Mouse (Mus musculus) embryonic facial prominence, embryonic 10.5 days (tissue): ENCODE measurements around the gene Acaca. TPM values are rescaled to one million over a fixed set of nuclear protein-coding genes. Genes with fewer than 3 reads are reported as not detected.

Experiments
- DNase-seq: peaks from one replicate; pipeline ENCODE4 v3.0.0-alpha.2; 2017; ENCODE audit warnings: low spot score
- H3K27ac ChIP-seq: fragments of 300-500 bp; sonication (generic); replicated peaks from 2 replicates; pipeline ENCODE4 v1.5.1; 2016; ENCODE audit warnings: mild to moderate bottlenecking
- H3K27me3 ChIP-seq: fragments of 300-500 bp; sonication (generic); replicated peaks from 2 replicates; pipeline ENCODE4 v1.6.1; 2016; ENCODE audit warnings: low read depth, mild to moderate bottlenecking; ENCODE audit not compliant: poor library complexity, severe bottlenecking
- H3K36me3 ChIP-seq: fragments of 300-500 bp; sonication (generic); replicated peaks from 2 replicates; pipeline ENCODE4 v1.6.1; 2016; ENCODE audit warnings: mild to moderate bottlenecking, moderate library complexity
- H3K4me1 ChIP-seq: fragments of 300-500 bp; sonication (generic); 2 replicates; pipeline ENCODE4 v1.6.1; 2016
- H3K4me3 ChIP-seq: fragments of 300-500 bp; sonication (generic); 2 replicates; pipeline ENCODE4 v1.5.1; 2016; ENCODE audit warnings: mild to moderate bottlenecking, moderate library complexity
- H3K9me3 ChIP-seq: fragments of 300-500 bp; sonication (generic); 2 replicates; pipeline ENCODE4 v1.6.1; 2016; ENCODE audit warnings: mild to moderate bottlenecking
- WGBS: fragments of 180-500 bp; shearing (Covaris S2); methylation state at CpG from one replicate; pipeline ENCODE4 v1.1.7; 2016; 5-methylcytosine and 5-hydroxymethylcytosine counted together
- polyA plus RNA-seq: library from polyadenylated mRNA; unstranded; fragments of >200 nt; fragmentation: Nextera tagmentation; extraction: Ambion mirVana; gene quantifications from 2 replicates; pipeline ENCODE4 v1.2.1, GENCODE M21; 2016

Acaca gene
- 21.7 and 26.2 TPM in 2 replicates for polyA plus RNA-seq

DNA sequence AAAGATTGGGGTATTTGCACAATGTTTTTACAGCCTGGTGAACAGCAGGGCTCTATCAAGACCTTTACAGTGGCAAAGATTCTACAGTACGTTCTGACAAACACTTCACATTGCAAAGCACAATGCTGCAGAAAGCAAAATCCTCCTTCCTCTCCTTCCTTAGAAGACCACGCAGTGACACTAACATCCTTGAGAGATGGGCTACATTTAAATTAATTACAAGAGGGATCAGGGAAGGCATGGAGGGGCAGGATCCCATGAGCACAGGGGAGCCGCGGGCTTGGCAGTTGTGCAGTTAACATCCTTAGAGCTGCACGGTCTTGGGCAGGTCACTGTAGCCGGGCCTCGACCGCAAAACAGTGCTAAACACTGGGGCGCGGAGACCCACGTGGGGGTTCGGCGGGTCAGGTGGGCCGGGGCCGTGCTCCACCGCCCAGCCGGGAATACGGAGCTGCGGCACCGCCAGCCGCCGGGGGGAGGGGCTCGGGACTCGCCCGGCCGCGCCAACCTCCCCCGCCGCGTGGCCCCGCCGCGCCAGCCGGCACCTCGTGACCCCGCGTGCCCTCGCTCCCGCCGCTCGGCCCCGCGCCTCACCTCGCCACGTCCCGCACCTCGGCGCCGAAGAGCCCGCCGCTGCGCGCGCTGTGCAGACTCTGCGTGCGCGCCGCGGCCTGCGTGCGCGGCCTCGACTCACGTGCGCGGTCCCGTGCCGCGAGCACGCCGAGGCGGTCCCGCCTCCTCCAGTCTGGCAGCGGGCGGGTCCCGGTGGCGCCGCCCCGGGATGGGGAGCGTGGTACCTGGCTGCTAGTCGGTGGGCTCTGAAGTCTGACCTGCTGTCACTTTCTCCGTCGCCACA is at the start of gene Acaca, which contains the start of gene Tada2a:
TSS of gene Acaca (plus strand) at position 730 of the 856 bp plus-strand sequence.
TSS of gene Tada2a (minus strand) at position 658 of the 856 bp plus-strand sequence.
- Histone ChIP-seq H3K4me1 (peaks cover 15% of the 10 kb centered on the region), H3K36me3 (peaks cover 30% of the 10 kb centered on the region), H3K9me3 (no peaks in the 10 kb centered on the region), H3K27me3 (no peaks in the 10 kb centered on the region), H3K4me3 (peak within 1 kb of the TSS; percentile 86), H3K27ac (peak within 1 kb of the TSS; percentile 94)
- DNase-seq = peak; percentile 92
- under 1% methylated on average over 83 of the region's 83 CpGs for WGBS

DNA sequence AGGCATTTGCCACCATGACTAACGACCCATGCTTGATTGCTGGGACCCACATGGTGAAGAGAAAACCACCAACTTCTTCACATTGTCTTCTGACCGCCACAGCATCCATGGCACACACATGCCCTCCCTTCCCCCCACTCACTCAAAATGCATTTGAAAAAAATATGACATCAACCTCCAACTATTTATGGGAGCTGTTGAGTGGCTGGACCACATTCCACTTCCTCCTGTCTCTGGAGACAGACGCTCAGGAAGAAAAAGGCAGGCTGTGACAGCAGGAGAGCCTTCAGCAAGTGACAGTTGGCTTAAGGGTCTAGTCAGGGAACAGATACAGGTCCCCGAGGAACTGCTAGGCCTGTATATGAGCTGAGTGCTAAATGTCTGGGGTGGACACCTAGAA is 49.6 kb upstream of the Acaca start:
- WGBS = 79% methylated on average over 4 of the region's 4 CpGs
- DNase-seq = no peak
- Histone ChIP-seq H3K4me3 (no peak overlapping the region), H3K9me3 (no peaks in the 10 kb centered on the region), H3K27ac (no peak overlapping the region), H3K36me3 (peaks cover 67% of the 10 kb centered on the region), H3K27me3 (no peaks in the 10 kb centered on the region), H3K4me1 (no peaks in the 10 kb centered on the region)

DNA sequence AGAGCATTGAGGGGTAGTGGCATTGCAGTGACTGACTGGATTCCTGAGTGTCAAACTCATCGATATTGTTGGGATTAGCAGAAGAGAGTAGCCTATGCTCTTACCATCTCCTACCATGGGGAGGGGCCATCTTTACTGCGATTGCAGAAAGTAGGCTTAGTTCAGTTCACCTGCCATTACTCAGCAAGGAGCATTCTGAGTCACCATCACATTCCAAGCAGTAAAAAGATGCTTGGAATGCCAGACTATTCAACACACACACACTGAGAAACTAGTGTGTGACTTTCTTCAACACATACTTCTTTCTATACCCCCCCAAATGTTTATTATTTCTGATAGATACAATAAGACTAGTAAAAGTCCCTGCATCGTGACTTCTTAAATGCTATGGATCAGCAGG is 49.1 kb upstream of the Acaca start:
- H3K27ac ChIP-seq = no peak overlapping the region
- H3K4me1 ChIP-seq = no peaks in the 10 kb centered on the region
- no peaks in the 10 kb centered on the region for H3K9me3 ChIP-seq
- 91% methylated on average over 3 of the region's 3 CpGs for WGBS
- DNase-seq = no peak
- no peak overlapping the region for H3K4me3 ChIP-seq
- H3K27me3 ChIP-seq = no peaks in the 10 kb centered on the region
- H3K36me3 ChIP-seq = peaks cover 69% of the 10 kb centered on the region

DNA sequence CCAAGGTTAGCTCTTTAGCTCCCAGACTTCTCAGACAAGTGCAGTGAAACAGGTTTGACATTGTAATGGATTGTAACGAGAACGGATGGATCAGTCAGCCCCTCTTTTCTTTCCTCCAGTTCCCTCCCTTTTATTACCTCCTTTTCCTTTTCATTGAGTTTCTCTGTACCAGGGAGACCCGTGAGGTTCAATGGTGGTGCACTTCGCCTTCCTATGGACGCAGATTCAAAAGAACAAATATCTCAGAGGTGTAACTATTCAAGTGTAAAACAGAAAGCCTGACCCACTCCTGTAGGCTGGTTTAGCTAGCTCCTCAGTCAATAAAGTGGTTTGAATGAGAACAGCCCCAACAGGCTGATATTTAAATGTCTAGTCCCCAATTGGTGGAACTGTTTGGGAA is 47.6 kb upstream of the Acaca start:
- Histone ChIP-seq H3K27ac (no peak overlapping the region), H3K27me3 (no peaks in the 10 kb centered on the region), H3K9me3 (no peaks in the 10 kb centered on the region), H3K4me1 (no peaks in the 10 kb centered on the region), H3K4me3 (no peak overlapping the region), H3K36me3 (peaks cover 85% of the 10 kb centered on the region)
- WGBS = 96% methylated on average over 5 of the region's 5 CpGs
- DNase-seq = no peak

DNA sequence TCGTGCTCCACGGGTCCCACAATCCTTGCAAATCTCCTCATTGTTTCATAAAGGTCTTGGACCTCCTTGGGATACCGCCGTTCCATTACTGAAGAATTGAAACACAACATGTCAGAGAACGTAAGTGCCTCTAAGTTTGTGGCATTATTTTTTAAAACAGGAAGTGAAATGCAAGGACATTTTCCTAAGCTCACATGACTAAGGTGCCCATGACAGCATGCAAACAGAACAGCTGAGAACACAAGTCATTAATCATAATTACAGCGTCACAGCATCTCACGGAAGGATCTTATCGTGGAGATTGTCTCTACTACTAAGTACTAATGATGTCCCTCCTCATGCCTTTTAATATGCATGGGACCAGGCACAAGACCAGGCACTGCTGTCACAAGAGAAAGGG is 38.9 kb upstream of the Acaca start:
- peaks cover 96% of the 10 kb centered on the region for H3K36me3 ChIP-seq
- H3K4me1 ChIP-seq = no peaks in the 10 kb centered on the region
- H3K27ac ChIP-seq = no peak overlapping the region
- no peaks in the 10 kb centered on the region for H3K27me3 ChIP-seq
- 93% methylated on average over 8 of the region's 8 CpGs for WGBS
- no peaks in the 10 kb centered on the region for H3K9me3 ChIP-seq
- DNase-seq = no peak
- H3K4me3 ChIP-seq = no peak overlapping the region

DNA sequence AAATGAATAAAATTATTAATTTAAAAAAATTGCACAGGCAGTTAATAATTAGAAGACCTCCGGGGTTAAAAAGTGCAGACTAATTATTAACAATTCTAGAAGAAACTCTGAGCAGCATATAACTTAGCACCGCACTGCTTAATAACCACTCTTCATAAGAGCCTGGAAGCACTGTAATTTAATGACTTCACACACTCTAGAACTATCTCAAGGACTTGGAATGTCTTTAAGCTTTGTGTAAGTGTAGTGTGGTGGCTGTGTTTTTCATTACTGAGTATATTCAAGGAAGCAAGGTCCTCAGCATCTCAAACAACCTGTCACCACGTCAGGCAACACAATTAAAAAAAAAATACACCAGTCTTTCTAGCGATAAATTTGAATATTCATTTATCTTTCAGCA is 34.4 kb upstream of the Acaca start:
- 86% methylated on average over 4 of the region's 4 CpGs for WGBS
- H3K9me3 ChIP-seq = no peaks in the 10 kb centered on the region
- H3K27ac ChIP-seq = no peak overlapping the region
- no peaks in the 10 kb centered on the region for H3K27me3 ChIP-seq
- H3K36me3 ChIP-seq = peaks cover 98% of the 10 kb centered on the region
- DNase-seq = no peak
- no peaks in the 10 kb centered on the region for H3K4me1 ChIP-seq
- H3K4me3 ChIP-seq = no peak overlapping the region

DNA sequence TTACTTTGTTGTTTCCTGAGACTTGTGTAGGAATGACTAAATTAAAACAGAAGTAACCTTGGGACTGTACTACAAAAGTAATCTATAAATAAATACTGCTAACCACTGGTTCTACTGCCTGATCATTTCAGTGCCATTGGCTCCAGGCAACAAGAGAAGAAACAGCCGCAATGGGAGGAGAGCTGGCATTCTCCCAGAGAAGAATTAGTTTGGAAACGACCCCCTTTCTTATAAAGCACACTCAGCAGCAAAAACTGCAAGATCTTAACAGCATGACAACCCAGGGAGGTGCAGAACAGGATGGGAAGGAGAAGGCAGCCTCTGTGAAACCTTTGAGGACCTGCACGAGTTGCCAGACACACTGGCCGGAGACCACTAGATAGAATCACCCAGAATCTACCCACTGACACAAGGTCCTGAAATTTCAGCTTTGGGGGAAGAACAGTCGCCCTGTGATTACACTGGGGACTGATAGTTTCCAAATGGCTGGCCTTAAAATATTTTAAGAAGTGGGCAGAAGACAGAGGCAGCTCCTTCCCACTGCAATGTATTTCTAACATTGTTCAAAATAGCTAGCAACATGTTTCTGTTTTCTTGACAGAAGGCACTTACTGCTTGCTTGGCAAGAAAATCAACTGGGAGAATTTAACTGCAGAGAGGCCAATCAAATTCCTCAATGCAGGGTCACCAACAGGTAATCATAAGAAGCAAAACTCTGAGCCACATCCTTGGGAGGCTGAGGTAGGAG is 32.0 kb upstream of the Acaca start:
- Histone ChIP-seq H3K27me3 (no peaks in the 10 kb centered on the region), H3K4me1 (no peaks in the 10 kb centered on the region), H3K27ac (no peak overlapping the region), H3K9me3 (no peaks in the 10 kb centered on the region), H3K4me3 (no peak overlapping the region), H3K36me3 (peaks cover 98% of the 10 kb centered on the region)
- 88% methylated on average over 5 of the region's 5 CpGs for WGBS
- DNase-seq = no peak

DNA sequence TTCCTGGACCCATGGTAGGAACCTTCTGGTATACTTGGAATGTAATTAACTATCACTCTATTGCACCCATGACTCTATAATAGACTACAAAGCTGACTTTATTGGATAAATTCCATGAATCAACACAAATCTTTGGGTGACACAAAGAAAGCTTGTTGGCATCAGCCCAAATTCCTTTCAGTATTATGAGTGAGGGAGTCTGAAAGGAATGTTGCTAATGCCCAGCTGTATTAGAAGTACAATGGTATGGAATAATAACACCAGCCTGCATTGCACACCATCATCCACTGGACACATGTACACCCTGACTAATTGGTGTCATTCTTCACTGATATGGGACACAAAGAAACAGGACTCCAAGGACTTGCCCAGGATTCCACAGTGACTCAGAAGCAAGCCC is 28.3 kb upstream of the Acaca start:
- H3K36me3 ChIP-seq = peaks cover 99% of the 10 kb centered on the region
- no peak overlapping the region for H3K27ac ChIP-seq
- H3K4me3 ChIP-seq = no peak overlapping the region
- no peaks in the 10 kb centered on the region for H3K9me3 ChIP-seq
- no peaks in the 10 kb centered on the region for H3K4me1 ChIP-seq
- no peak for DNase-seq
- no peaks in the 10 kb centered on the region for H3K27me3 ChIP-seq

DNA sequence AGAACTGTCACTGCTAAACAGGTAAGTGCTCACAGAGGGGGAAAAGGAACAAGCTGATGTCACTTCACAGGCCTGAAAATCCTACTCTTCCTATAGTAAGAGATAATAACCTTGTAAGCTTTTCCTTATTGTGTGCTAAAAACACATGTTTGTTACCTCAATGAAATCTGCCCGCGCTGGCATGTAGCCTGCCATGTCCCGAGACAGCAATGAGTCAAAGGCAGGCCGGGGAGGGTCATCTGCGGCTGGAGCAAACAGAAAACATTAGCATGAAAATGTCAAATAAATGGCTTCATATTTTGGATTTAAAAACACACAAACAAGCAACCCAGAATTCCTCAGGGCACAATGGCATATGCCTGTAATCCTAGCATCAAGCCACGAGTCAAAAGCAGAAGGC is 25.4 kb upstream of the Acaca start:
- H3K4me3 ChIP-seq = no peak overlapping the region
- no peaks in the 10 kb centered on the region for H3K9me3 ChIP-seq
- H3K36me3 ChIP-seq = peaks cover 100% of the 10 kb centered on the region
- no peak overlapping the region for H3K27ac ChIP-seq
- WGBS = 92% methylated on average over 6 of the region's 6 CpGs
- no peaks in the 10 kb centered on the region for H3K27me3 ChIP-seq
- DNase-seq = no peak
- H3K4me1 ChIP-seq = no peaks in the 10 kb centered on the region

DNA sequence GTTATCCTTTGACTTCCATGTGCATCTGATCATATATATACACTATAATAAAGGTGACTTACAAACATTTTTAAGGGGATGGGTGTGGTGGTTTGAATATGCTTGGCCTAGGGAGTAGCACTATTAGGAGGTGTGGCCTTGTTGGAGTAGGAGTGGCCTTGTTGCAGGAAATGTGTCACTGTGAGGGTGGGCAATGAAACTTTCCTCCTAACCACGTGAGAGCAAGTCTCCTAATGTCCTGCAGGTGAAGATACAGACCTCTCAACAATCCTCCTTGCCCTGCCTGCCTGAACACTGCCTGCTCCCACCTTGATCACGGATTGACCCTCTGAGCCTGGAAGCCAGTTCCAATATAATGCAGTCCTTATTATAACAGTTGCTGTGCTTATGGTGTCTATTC is 22.3 kb upstream of the Acaca start:
- Histone ChIP-seq H3K36me3 (peaks cover 97% of the 10 kb centered on the region), H3K4me1 (no peaks in the 10 kb centered on the region), H3K27ac (no peak overlapping the region), H3K9me3 (no peaks in the 10 kb centered on the region), H3K4me3 (no peak overlapping the region), H3K27me3 (no peaks in the 10 kb centered on the region)
- no peak for DNase-seq
- 69% methylated on average over 2 of the region's 2 CpGs for WGBS

DNA sequence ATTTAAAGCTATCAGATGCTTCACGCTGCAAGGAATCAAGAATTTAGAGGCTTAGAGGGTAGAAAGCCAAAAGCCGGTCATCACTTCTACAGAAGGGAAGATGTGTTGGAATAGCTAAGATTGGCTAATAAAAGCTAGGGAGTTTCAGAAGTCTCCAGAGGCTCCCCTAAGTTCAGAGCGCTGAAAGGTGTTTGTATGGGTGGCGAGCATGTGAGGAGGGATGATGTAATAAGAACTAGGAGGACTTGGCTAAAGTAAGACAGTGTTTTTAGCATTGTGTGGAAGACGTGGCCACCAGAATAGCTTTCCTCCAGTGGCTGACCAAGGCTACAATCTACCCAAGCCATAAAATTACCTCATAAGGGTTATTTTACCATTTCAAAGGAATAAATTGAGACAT is 15.8 kb upstream of the Acaca start:
- H3K9me3 ChIP-seq = no peaks in the 10 kb centered on the region
- H3K27ac ChIP-seq = no peak overlapping the region
- no peak for DNase-seq
- WGBS = 94% methylated on average over 5 of the region's 5 CpGs
- H3K36me3 ChIP-seq = peaks cover 94% of the 10 kb centered on the region
- no peaks in the 10 kb centered on the region for H3K27me3 ChIP-seq
- H3K4me1 ChIP-seq = no peaks in the 10 kb centered on the region
- no peak overlapping the region for H3K4me3 ChIP-seq

DNA sequence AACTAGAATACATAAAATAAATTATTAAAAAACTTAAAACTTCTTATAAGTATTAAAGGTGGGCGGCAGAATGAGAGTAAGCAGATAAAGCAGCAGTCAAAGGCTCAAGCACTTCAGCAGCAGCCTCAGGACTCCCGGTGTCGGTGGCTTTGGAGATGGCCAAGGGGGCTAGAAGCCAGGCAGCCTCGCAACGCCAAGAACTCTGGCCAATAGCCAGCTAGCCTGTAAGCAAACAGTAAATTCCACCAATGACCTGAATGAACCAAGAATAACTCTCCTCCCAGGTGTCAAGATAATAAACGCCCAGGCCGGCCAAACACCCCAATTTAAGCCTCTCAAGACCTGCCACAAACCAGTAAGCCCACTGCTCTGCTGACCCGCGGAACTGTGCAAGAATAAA is 13.8 kb upstream of the Acaca start:
- H3K27me3 ChIP-seq = no peaks in the 10 kb centered on the region
- 96% methylated on average over 9 of the region's 9 CpGs for WGBS
- no peaks in the 10 kb centered on the region for H3K9me3 ChIP-seq
- H3K27ac ChIP-seq = no peak overlapping the region
- peaks cover 94% of the 10 kb centered on the region for H3K36me3 ChIP-seq
- H3K4me3 ChIP-seq = no peak overlapping the region
- H3K4me1 ChIP-seq = no peaks in the 10 kb centered on the region
- DNase-seq = no peak

DNA sequence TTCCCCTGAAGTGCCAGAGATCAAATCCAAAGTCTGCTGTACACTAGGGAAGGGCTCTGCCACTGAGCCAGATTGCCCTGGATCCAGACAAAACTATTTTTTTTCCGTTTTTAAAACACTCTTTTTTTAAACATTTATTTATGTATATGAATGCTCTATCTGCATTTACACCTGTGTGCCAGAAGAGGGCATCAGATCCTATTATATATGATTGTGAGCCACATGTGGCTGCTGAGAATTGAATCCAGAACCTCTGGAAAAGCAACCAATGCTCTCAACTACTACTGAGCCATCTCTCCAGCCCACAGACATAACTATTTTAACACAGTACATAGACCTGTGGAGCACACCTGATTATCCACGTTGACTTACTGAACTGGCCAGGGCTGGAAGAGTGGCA is 13.3 kb upstream of the Acaca start:
- Histone ChIP-seq H3K9me3 (no peaks in the 10 kb centered on the region), H3K36me3 (peaks cover 94% of the 10 kb centered on the region), H3K27ac (no peak overlapping the region), H3K4me3 (no peak overlapping the region), H3K4me1 (no peaks in the 10 kb centered on the region), H3K27me3 (no peaks in the 10 kb centered on the region)
- DNase-seq = no peak
- 70% methylated on average over 2 of the region's 2 CpGs for WGBS
